Mouse (Mus musculus) stomach, embryonic 14.5 days (tissue): ENCODE data around the gene Tubg1. TPM values are rescaled to one million over a fixed set of nuclear protein-coding genes. Genes with fewer than 3 reads are reported as not detected.

Experiments used
- ATAC-seq: fragments of 200-750 bp; cut with Nextera tagmentation; 2 replicates; pipeline ENCODE4 v1.8.0; 2017; ENCODE audit warnings: low read depth, moderate TSS enrichment; ENCODE audit not compliant: insufficient number of reproducible peaks, insufficient read depth, low FRiP score
- H3K27ac ChIP-seq: fragments of 300-500 bp; sonication (generic); 2 replicates; pipeline ENCODE4 v1.5.1; 2014; ENCODE audit warnings: mild to moderate bottlenecking, low read length, moderate library complexity, mixed read lengths
- H3K27me3 ChIP-seq: fragments of 300-500 bp; sonication (generic); 2 replicates; pipeline ENCODE4 v1.6.1; 2014; ENCODE audit warnings: low read length, control low read depth, mixed read lengths; ENCODE audit not compliant: control insufficient read depth, insufficient read depth
- H3K36me3 ChIP-seq: fragments of 300-500 bp; sonication (generic); 2 replicates; pipeline ENCODE4 v1.6.1; 2014; ENCODE audit warnings: mild to moderate bottlenecking, control low read depth, low read length, moderate library complexity, mixed read lengths; ENCODE audit not compliant: control insufficient read depth, insufficient read depth
- H3K4me1 ChIP-seq: fragments of 300-500 bp; sonication (generic); 2 replicates; pipeline ENCODE4 v1.6.1; 2014; ENCODE audit warnings: low read length, control low read depth, mixed read lengths; ENCODE audit not compliant: control insufficient read depth, insufficient read depth
- H3K4me2 ChIP-seq: fragments of 300-500 bp; sonication (generic); replicated peaks from 2 replicates; pipeline ENCODE4 v1.6.1; 2014; ENCODE audit warnings: low read depth, low read length, control low read depth
- H3K4me3 ChIP-seq: fragments of 300-500 bp; sonication (generic); 2 replicates; pipeline ENCODE4 v1.5.1; 2014; ENCODE audit warnings: low read depth, low read length, control low read depth
- H3K9ac ChIP-seq: fragments of 300-500 bp; sonication (generic); replicated peaks from 2 replicates; pipeline ENCODE4 v1.6.1; 2014; ENCODE audit warnings: low read depth, mild to moderate bottlenecking, control low read depth, low read length, moderate library complexity, mixed read lengths
- H3K9me3 ChIP-seq: fragments of 300-500 bp; sonication (generic); 2 replicates; pipeline ENCODE4 v1.6.1; 2016; ENCODE audit warnings: low read depth, low read length, control low read depth; ENCODE audit not compliant: control insufficient read depth
- WGBS: fragments of 180-500 bp; shearing (Covaris S2); extraction: QIAGEN DNeasy Blood & Tissue Kit; methylation state at CpG from one replicate; pipeline ENCODE4 v1.1.7; 2014; 5-methylcytosine and 5-hydroxymethylcytosine counted together
- polyA plus RNA-seq: library from polyadenylated mRNA; unstranded; fragments of >200 nt; fragmentation: Nextera tagmentation; extraction: Ambion mirVana; gene quantifications from 2 replicates; pipeline ENCODE4 v1.2.1, GENCODE M21; 2014

Tubg1 gene
- polyA plus RNA-seq, 1 experiment from 2014 or later: 70.5 TPM

DNA sequence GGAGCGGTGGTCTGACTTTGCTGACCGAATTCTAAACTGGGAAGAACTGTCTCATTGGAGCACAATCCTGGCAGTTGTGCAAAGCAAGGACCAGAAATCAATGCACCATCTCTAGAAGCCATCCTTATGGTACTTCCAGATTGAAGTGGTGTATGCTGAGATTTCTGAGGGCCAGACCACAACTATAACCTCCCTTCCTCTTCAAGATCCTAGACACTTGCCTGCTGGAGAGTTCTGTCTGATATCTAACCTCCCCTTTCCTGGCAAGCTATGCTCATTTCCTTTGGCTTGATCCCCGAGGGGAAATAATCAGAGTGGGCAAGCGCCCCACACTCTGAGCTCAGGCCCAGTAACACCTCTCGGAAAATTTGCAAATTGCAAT, 52.7 kb downstream of the Tubg1 start:
- 10% methylated on average over 5 of the region's 5 CpGs for WGBS
- H3K27me3 ChIP-seq: peaks cover 9% of the 10 kb centered on the region; the same call in 1 of the 2 replicates
- H3K36me3 ChIP-seq: peaks cover 10% of the 10 kb centered on the region
- peak overlapping the region; percentile 49 for H3K4me3 ChIP-seq
- no peaks in the 10 kb centered on the region for H3K9me3 ChIP-seq
- H3K4me1 ChIP-seq: peaks cover 40% of the 10 kb centered on the region
- ATAC-seq: no peak
- H3K27ac ChIP-seq: peak overlapping the region; percentile 95
- peak overlapping the region; percentile 79 for H3K4me2 ChIP-seq
- H3K9ac ChIP-seq: peak overlapping the region; percentile 39

GRCm38 (mm10) chr11:101173112-101173511, 53.4 kb downstream of the Tubg1 start:
- WGBS: 9% methylated on average over 11 of the region's 11 CpGs
- peaks cover 40% of the 10 kb centered on the region for H3K4me1 ChIP-seq
- H3K4me3 ChIP-seq: no peak overlapping the region

GRCm38 (mm10) chr11:101173631-101174388, 54.1 kb downstream of the Tubg1 start:
- WGBS: 2% methylated on average over 61 of the region's 61 CpGs
- peaks cover 37% of the 10 kb centered on the region for H3K4me1 ChIP-seq

More at GRCm38 (mm10) chr11:101173112-101173511, 53.4 kb downstream of the Tubg1 start:
- H3K36me3 ChIP-seq: peaks cover 3% of the 10 kb centered on the region; the same call in 1 of the 2 replicates
- no peak for ATAC-seq
- no peaks in the 10 kb centered on the region for H3K9me3 ChIP-seq
- H3K27ac ChIP-seq: peak overlapping the region; percentile 72; the same call in 1 of the 2 replicates
- H3K4me2 ChIP-seq: peak overlapping the region; percentile 79
- no peak overlapping the region for H3K9ac ChIP-seq
- H3K27me3 ChIP-seq: peaks cover 8% of the 10 kb centered on the region; the same call in 1 of the 2 replicates

GRCm38 (mm10) chr11:101174389-101174745, 54.6 kb downstream of the Tubg1 start:
- Histone ChIP-seq H3K27me3 (peaks cover 8% of the 10 kb centered on the region; the same call in 1 of the 2 replicates), H3K27ac (no peak overlapping the region; the same call in 1 of the 2 replicates), H3K36me3 (no peaks in the 10 kb centered on the region), H3K4me2 (peak overlapping the region; percentile 79), H3K9me3 (no peaks in the 10 kb centered on the region), H3K4me3 (peak overlapping the region; percentile 24), H3K4me1 (peaks cover 33% of the 10 kb centered on the region), H3K9ac (peak overlapping the region; percentile 33; the same call in 1 of the 2 replicates)
- no peak for ATAC-seq
- 43% methylated on average over 9 of the region's 9 CpGs for WGBS

More at GRCm38 (mm10) chr11:101173631-101174388, 54.1 kb downstream of the Tubg1 start:
- Histone ChIP-seq H3K27ac (peak overlapping the region; percentile 72), H3K9me3 (no peaks in the 10 kb centered on the region), H3K4me2 (peak overlapping the region; percentile 79), H3K36me3 (no peaks in the 10 kb centered on the region), H3K27me3 (peaks cover 8% of the 10 kb centered on the region; the same call in 1 of the 2 replicates), H3K9ac (peak overlapping the region; percentile 33; the same call in 1 of the 2 replicates), H3K4me3 (peak overlapping the region; percentile 24)
- peak; percentile 28; the same call in 1 of the 2 replicates for ATAC-seq

DNA sequence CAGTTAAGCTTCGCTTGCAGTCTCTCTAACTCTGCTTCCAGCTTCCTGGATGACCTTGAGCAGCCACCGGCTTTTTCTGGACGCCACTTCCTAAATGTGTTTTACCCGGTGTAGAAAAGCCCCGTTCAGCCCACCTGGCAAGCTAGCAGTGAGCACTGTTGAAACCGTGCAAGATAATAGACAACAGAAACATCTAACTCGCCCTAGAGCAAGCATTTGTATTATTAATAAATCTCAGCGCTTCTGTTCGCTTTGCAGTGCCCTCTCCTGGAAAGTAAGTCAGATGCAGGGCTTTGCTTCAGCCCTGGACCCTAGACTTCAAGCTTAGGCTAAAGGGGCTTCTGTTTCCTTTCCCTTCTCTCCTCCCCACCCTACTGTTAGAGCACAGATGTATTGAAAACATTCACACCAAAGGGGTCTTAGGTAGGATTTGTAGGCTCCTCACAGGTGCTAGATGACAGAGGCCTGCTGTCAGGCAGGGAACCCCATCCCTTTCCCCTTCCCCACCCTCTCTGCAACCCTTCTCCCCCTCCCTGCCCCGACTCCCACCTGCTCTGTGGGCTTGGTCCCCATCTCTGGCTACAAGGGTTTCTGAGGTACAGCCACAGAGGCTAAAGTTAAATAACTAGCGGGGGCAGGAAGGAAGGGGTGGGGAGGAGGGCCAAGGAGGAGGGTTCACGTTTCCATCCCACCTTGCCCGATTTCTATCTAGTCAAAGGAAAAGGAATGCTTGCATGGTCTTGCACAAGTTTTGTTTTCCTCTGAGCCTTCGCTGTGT, 55.3 kb downstream of the Tubg1 start, which contains the start of gene Ccr10:
Ccr10 (minus strand) TSS at position 593 of the 778 bp plus-strand sequence.
- Histone ChIP-seq H3K36me3 (no peaks in the 10 kb centered on the region), H3K9me3 (no peaks in the 10 kb centered on the region), H3K4me1 (peaks cover 33% of the 10 kb centered on the region), H3K27ac (no peak within 1 kb of the TSS; the same call in 1 of the 2 replicates), H3K27me3 (peaks cover 8% of the 10 kb centered on the region; the same call in 1 of the 2 replicates), H3K4me2 (peak within 1 kb of the TSS; percentile 79), H3K4me3 (peak within 1 kb of the TSS; percentile 24), H3K9ac (no peak within 1 kb of the TSS; the same call in 1 of the 2 replicates)
- WGBS: 29% methylated on average over 14 of the region's 14 CpGs
- no peak for ATAC-seq

GRCm38 (mm10) chr11:101175636-101176116, 55.9 kb downstream of the Tubg1 start:
- Histone ChIP-seq H3K4me3 (peak overlapping the region; percentile 11), H3K9ac (no peak overlapping the region), H3K4me1 (peaks cover 33% of the 10 kb centered on the region), H3K36me3 (no peaks in the 10 kb centered on the region), H3K4me2 (peak overlapping the region; percentile 49), H3K27me3 (peaks cover 8% of the 10 kb centered on the region; the same call in 1 of the 2 replicates), H3K27ac (no peak overlapping the region), H3K9me3 (no peaks in the 10 kb centered on the region)
- 13% methylated on average over 11 of the region's 11 CpGs for WGBS
- no peak for ATAC-seq
